Mouse (Mus musculus): ENCODE measurements around the gene Sympk.
A peak's percentile ranks its signal among the peaks of the same experiment; 100 is the strongest.

The Sympk gene

GRCm38 (mm10) chr7:19084921-19085473 lies 60.8 kb downstream of the Sympk start:
- DNase-seq: no peak

- DNase-seq: no peak
Measured at GRCm38 (mm10) chr7:19085495-19085894, 61.3 kb downstream of the Sympk start.

GRCm38 (mm10) chr7:19086042-19086441 lies 61.9 kb downstream of the Sympk start:
- DNase-seq: no peak

- no peak for DNase-seq
Measured at GRCm38 (mm10) chr7:19086760-19087159, 62.6 kb downstream of the Sympk start.

GRCm38 (mm10) chr7:19088813-19089212 lies 64.6 kb downstream of the Sympk start:
- peak; percentile 70 for DNase-seq

- no peak for DNase-seq
Measured at GRCm38 (mm10) chr7:19091913-19092312, 67.7 kb downstream of the Sympk start.

- DNase-seq: peak; percentile 70
Measured at GRCm38 (mm10) chr7:19092381-19093173, 68.4 kb downstream of the Sympk start.

GRCm38 (mm10) chr7:19093174-19093521 lies 69.0 kb downstream of the Sympk start:
- peak; percentile 91 for DNase-seq

- peak; percentile 99 for DNase-seq
Measured at GRCm38 (mm10) chr7:19093537-19094385, 69.6 kb downstream of the Sympk start.

- DNase-seq: no peak
Measured at GRCm38 (mm10) chr7:19094471-19094825, 70.3 kb downstream of the Sympk start, which contains the start of gene Six5. Gene Six5 (plus strand): TSS chr7:19094594.

- peak; percentile 63 for DNase-seq
Measured at GRCm38 (mm10) chr7:19094826-19095750, 70.9 kb downstream of the Sympk start.

- DNase-seq: peak; percentile 60
Measured at GRCm38 (mm10) chr7:19095751-19096110, 71.6 kb downstream of the Sympk start.

GRCm38 (mm10) chr7:19096421-19096976 lies 72.3 kb downstream of the Sympk start:
- no peak for DNase-seq

- no peak for DNase-seq
Measured at GRCm38 (mm10) chr7:19097217-19097616, 73.0 kb downstream of the Sympk start.

- no peak for DNase-seq
Measured at GRCm38 (mm10) chr7:19097863-19098262, 73.7 kb downstream of the Sympk start.

GRCm38 (mm10) chr7:19098811-19099210 lies 74.6 kb downstream of the Sympk start:
- no peak for DNase-seq

GRCm38 (mm10) chr7:19100290-19100689 lies 76.1 kb downstream of the Sympk start:
- no peak for DNase-seq

GRCm38 (mm10) chr7:19103741-19104140 lies 79.6 kb downstream of the Sympk start:
- no peak for DNase-seq
